Mouse (Mus musculus): ENCODE measurements around the gene Sprtn. TPM values are rescaled to one million over a fixed set of nuclear protein-coding genes. Genes with fewer than 3 reads are reported as not detected.
A peak's percentile ranks its signal among the peaks of the same experiment; 100 is the strongest.

Gene Sprtn
- 9.5 and 9.7 TPM in 2 replicates for polyA plus RNA-seq (2016; fragmentation: Nextera tagmentation; extraction: Ambion mirVana)

DNA sequence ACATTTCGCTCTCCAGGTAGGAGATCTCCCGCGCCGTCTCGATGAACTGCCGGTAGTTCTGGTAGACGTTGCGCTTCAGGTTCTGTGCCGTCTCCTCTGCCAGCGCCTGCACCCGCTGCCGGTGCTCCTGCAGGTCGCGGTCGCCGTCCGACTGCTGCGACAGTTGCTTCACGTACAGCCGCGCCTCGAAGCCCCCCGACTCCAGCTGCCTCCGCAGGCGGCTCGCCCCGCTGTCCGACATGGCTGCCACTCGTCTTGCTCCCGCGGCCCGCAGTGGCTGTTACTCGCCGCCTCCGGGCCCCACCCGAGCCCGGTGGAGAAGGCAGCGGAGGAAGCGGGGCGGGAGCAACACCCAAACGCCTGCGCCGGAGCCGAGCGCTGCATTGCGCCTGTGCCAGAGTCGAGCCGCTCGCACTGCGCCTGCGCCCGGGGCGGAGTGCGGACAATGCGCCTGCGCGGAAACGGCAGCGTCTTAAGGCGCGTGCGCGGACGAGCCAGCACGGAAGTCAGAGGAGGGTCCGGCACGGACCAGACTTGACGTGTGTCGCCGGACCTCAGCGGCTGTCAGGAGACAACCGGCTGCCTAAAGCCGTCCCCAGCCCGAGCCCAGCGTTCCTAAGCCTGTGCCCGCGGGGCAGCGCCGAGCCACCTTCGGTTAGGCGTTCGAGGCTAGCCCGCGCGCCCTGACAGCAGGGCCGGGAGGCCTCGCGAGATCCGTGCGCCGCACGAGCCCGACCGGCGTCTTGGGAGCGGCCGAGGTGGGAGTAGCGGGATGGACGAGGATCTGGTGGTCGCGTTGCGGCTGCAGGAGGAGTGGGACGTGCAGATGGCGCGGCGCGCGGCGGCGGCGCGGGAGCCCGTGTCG lies at the start of gene Sprtn, which contains the start of gene Exoc8:
Gene Sprtn, plus strand, starts transcription at position 501 of the 865 bp plus-strand sequence.
Gene Exoc8, minus strand, starts transcription at position 320 of the 865 bp plus-strand sequence.
- Histone ChIP-seq H3K36me3 (peaks cover 61% of the 10 kb centered on the region), H3K4me1 (peaks cover 30% of the 10 kb centered on the region), H3K27ac (peak within 1 kb of the TSS; percentile 89), H3K9me3 (no peaks in the 10 kb centered on the region), H3K27me3 (ENCODE audit: insufficient read depth, poor library complexity, severe bottlenecking) (no peaks in the 10 kb centered on the region), H3K4me3 (peak within 1 kb of the TSS; percentile 98)
- peak; percentile 97 for DNase-seq (ENCODE audit: low spot score)
- WGBS, result under 1% methylated on average over 114 of the region's 114 CpGs

- H3K4me3 ChIP-seq, result no peak overlapping the region
- no peaks in the 10 kb centered on the region for H3K27me3 ChIP-seq (ENCODE audit: insufficient read depth, poor library complexity, severe bottlenecking)
- H3K9me3 ChIP-seq, result no peaks in the 10 kb centered on the region
- 100% methylated on average over 1 of the region's 1 CpGs for WGBS
- no peak for DNase-seq (ENCODE audit: low spot score)
- H3K36me3 ChIP-seq, result peaks cover 63% of the 10 kb centered on the region
- H3K4me1 ChIP-seq, result 0 out of 2 replicates have a peak, but pooled peaks cover 2% of the 10 kb centered on the region
- no peak overlapping the region for H3K27ac ChIP-seq
Measured at GRCm38 (mm10) chr8:124853511-124853910, 44.2 kb upstream of the Sprtn start.

DNA sequence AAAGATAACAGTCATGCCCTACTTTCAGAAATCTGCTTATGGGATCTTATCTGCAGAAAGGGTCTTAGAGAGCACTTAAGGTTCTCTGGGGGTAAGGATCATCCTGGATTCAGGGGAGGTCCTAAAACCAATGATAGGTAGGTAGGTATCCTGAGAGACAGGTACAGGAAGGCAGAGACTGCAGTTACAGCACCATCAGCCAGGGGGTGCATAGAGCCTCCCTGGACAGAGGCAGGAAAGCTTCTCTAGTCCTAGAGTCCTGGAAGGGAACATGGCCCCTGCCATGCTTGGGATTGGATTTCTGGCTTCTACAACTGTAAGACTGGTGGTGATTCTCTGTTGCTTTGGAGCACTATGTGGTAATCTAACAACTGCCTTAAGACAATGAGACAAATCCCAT lies 38.2 kb upstream of the Sprtn start:
- H3K9me3 ChIP-seq, result no peaks in the 10 kb centered on the region
- H3K27ac ChIP-seq, result peak overlapping the region; percentile 81; the same call in 1 of the 2 replicates
- H3K4me3 ChIP-seq, result no peak overlapping the region
- H3K4me1 ChIP-seq, result peaks cover 42% of the 10 kb centered on the region
- no peaks in the 10 kb centered on the region for H3K27me3 ChIP-seq (ENCODE audit: insufficient read depth, poor library complexity, severe bottlenecking)
- DNase-seq (ENCODE audit: low spot score), result no peak
- H3K36me3 ChIP-seq, result peaks cover 65% of the 10 kb centered on the region

DNA sequence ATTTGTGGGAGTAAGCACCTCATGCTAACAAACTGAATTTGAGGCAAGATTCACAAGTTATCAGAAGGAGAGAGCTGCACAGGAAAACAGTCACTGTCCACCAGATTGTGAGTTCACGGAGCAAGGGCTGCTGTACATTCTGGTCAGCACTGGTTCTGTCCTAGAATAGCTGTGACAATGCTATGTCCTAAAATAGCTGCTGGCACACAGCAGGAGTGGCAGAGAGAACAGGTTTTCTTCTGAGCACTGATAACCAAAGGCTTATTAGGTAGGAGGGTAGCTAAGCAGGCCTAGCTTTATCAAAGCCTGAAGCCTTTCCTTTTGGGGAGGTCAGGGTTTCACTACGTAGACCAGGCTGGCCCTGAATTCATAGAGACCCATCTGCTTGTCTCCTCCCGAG lies 37.5 kb upstream of the Sprtn start:
- H3K36me3 ChIP-seq, result peaks cover 58% of the 10 kb centered on the region
- no peak for DNase-seq (ENCODE audit: low spot score)
- 51% methylated on average over 3 of the region's 3 CpGs for WGBS
- no peaks in the 10 kb centered on the region for H3K27me3 ChIP-seq (ENCODE audit: insufficient read depth, poor library complexity, severe bottlenecking)
- peak overlapping the region; percentile 81 for H3K27ac ChIP-seq
- H3K9me3 ChIP-seq, result no peaks in the 10 kb centered on the region
- peaks cover 43% of the 10 kb centered on the region for H3K4me1 ChIP-seq
- H3K4me3 ChIP-seq, result no peak overlapping the region

DNA sequence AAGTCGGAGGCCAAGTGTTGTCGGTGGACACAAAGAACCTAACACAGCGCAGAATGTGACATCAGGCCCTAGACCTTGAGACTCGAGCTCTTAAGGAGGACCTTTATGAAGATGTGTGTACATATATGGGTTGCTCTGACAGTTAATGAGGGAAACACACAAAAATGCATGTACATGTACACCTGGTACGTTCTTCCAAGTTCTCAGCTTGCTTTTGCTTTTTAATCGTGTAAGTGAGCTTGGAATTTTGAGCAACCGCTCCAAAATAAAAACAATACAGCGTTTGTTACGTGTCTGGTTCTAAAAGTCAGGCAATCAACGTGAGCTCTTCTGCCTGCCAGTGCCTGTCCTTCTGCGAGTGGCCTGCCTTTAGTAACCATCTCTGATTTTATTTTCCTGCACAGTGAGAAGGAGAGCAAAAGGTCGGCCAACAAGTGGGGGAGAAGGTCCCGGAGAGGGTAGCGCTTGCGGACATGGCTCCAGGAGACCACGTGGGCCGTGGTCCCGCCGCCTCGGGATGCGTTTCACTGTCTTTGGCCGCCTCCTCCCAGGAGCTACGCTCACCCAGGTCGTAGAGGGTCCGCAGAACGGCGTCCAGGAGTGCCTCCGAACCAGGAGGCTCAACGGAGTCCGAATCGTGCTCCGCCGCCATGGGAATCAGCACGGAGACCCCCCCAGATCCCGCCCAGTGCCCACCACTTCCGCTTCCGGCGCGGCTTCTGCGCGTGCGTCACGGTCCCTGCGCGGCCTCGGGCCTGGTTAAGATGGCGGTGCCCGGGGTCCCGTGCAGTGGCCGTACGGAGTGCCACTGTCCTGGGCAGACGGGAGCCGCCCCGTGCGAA lies 35.1 kb upstream of the Sprtn start, which contains the start of the genes Gnpat and 2810004N23Rik:
Gene Gnpat, plus strand, starts transcription at position 713 of the 842 bp plus-strand sequence.
Gene 2810004N23Rik, minus strand, starts transcription at position 800 of the 842 bp plus-strand sequence.
- Histone ChIP-seq H3K36me3 (peaks cover 40% of the 10 kb centered on the region), H3K27ac (peak within 1 kb of the TSS; percentile 99), H3K4me3 (peak within 1 kb of the TSS; percentile 99), H3K9me3 (no peaks in the 10 kb centered on the region), H3K27me3 (ENCODE audit: insufficient read depth, poor library complexity, severe bottlenecking) (no peaks in the 10 kb centered on the region), H3K4me1 (peaks cover 61% of the 10 kb centered on the region)
- DNase-seq (ENCODE audit: low spot score), result peak; percentile 96
- 1% methylated on average over 55 of the region's 55 CpGs for WGBS

DNA sequence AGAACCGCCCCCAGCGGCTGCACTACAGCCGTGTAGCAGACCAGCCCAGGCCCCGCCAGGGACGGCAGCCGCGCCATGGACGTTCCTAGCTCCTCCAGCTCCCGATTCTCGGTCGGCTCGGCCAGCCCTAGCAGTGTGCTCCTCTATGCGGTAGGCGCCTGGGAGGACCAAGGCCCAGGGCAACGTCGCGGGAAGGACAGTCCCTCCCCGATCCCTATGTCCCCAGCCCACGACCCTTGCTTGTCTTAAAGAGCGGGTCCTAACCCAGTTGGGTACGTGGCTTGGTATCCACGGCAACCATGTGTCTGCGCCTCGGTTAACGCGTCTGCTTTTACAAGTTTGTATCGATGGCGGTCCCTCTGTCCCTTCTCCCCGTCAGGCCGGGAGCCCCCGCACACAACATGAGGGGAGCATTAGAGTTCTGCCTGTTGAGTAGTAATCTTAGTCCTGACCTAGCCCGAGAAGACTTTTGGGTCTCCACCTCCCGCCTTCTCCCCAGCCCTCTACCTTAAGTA lies 34.5 kb upstream of the Sprtn start:
- WGBS, result 0% methylated on average over 33 of the region's 33 CpGs

DNA sequence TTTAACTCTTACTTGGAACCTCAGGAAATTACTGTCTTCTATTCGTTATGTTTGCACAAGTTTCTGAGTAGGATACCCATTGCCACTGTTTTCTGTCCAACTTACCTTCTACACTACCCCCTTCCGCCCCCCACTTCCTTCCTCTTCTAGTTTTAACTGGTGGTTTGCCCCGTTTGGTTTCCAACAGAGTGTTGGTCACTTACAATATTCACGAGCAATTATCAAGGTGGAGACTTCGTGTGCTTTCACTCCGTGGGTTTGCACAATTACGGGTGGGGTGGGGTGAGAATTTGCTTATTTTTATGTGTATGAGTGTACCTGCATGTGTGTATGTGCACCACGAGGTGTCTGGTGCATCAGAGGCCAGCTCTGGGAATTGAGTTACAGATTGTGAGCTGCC lies 34.0 kb upstream of the Sprtn start:
- Histone ChIP-seq H3K4me3 (peak overlapping the region; percentile 99), H3K36me3 (peaks cover 28% of the 10 kb centered on the region), H3K9me3 (no peaks in the 10 kb centered on the region), H3K4me1 (peaks cover 70% of the 10 kb centered on the region), H3K27ac (peak overlapping the region; percentile 99), H3K27me3 (ENCODE audit: insufficient read depth, poor library complexity, severe bottlenecking) (no peaks in the 10 kb centered on the region)
- no peak for DNase-seq (ENCODE audit: low spot score)
- WGBS, result 20% methylated on average over 8 of the region's 8 CpGs

More for the DNA sequence above, 34.5 kb upstream of the Sprtn start:
- Histone ChIP-seq H3K27ac (peak overlapping the region; percentile 99), H3K27me3 (ENCODE audit: insufficient read depth, poor library complexity, severe bottlenecking) (no peaks in the 10 kb centered on the region), H3K4me1 (peaks cover 68% of the 10 kb centered on the region), H3K4me3 (peak overlapping the region; percentile 99), H3K36me3 (peaks cover 33% of the 10 kb centered on the region), H3K9me3 (no peaks in the 10 kb centered on the region)
- no peak for DNase-seq (ENCODE audit: low spot score)

- Histone ChIP-seq H3K4me1 (peaks cover 50% of the 10 kb centered on the region), H3K4me3 (0 out of 2 replicates have a peak overlapping the region, but pooled peaks have one; percentile 1), H3K9me3 (no peaks in the 10 kb centered on the region), H3K36me3 (peaks cover 13% of the 10 kb centered on the region), H3K27me3 (ENCODE audit: insufficient read depth, poor library complexity, severe bottlenecking) (no peaks in the 10 kb centered on the region), H3K27ac (0 out of 2 replicates have a peak overlapping the region, but pooled peaks have one; percentile 10)
- no peak for DNase-seq (ENCODE audit: low spot score)
- 33% methylated on average over 3 of the region's 3 CpGs for WGBS
Measured at GRCm38 (mm10) chr8:124866669-124867068, 31.0 kb upstream of the Sprtn start.

DNA sequence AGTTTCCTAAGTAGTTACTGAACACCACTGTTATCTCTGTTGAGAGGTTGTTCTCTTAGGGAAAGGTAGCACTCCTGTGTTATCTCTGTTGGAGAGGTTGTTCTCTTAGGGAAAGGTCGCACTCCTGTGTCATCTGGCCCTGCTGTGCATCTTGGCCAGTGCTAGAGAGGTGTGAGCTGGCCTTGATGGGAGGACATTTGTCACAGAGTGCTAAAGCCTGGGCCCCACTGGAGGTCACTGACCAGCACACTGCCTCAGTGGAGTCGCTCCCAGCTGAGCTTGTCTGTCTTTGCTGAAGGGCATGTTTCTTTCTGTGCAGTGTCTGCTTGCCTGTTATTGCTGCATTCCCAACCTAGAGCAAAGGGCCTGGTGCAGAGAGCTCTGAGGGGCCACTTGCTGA lies 30.6 kb upstream of the Sprtn start:
- Histone ChIP-seq H3K27ac (peak overlapping the region; percentile 49; the same call in 1 of the 2 replicates), H3K4me1 (peaks cover 52% of the 10 kb centered on the region)
- WGBS, result 24% methylated on average over 2 of the region's 2 CpGs

GRCm38 (mm10) chr8:124869708-124870107 lies 28.0 kb upstream of the Sprtn start:
- 62% methylated on average over 6 of the region's 6 CpGs for WGBS
- peaks cover 55% of the 10 kb centered on the region for H3K4me1 ChIP-seq
- H3K9me3 ChIP-seq, result no peaks in the 10 kb centered on the region
- no peak for DNase-seq (ENCODE audit: low spot score)
- peaks cover 41% of the 10 kb centered on the region for H3K36me3 ChIP-seq
- no peak overlapping the region for H3K27ac ChIP-seq
- H3K4me3 ChIP-seq, result no peak overlapping the region
- H3K27me3 ChIP-seq (ENCODE audit: insufficient read depth, poor library complexity, severe bottlenecking), result no peaks in the 10 kb centered on the region

More for the DNA sequence above, 30.6 kb upstream of the Sprtn start:
- Histone ChIP-seq H3K9me3 (no peaks in the 10 kb centered on the region), H3K27me3 (ENCODE audit: insufficient read depth, poor library complexity, severe bottlenecking) (no peaks in the 10 kb centered on the region), H3K4me3 (0 out of 2 replicates have a peak overlapping the region, but pooled peaks have one; percentile 1), H3K36me3 (peaks cover 17% of the 10 kb centered on the region)
- DNase-seq (ENCODE audit: low spot score), result no peak

DNA sequence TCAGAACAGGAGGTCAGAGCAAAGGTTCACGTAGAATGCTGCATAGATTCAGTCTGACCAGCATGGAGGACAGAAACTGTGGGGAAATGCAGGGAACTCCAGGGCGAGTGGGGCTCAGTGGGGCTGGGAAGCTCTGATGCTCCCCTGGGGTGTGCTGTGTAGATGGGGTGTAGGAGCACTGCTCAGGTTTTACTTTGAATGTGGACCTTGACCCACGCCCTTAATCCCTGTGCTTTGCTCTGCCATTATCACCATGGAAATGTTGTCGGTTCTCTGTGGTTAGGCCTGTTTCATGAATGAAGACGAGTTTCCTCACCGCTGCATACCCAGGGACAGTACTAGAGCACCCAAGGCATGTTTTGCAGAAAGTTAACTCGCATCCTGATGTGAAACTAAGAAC lies 26.2 kb upstream of the Sprtn start:
- Histone ChIP-seq H3K9me3 (no peaks in the 10 kb centered on the region), H3K27ac (no peak overlapping the region), H3K27me3 (ENCODE audit: insufficient read depth, poor library complexity, severe bottlenecking) (no peaks in the 10 kb centered on the region), H3K4me1 (peaks cover 47% of the 10 kb centered on the region), H3K36me3 (peaks cover 52% of the 10 kb centered on the region), H3K4me3 (no peak overlapping the region)
- no peak for DNase-seq (ENCODE audit: low spot score)
- WGBS, result 91% methylated on average over 7 of the region's 7 CpGs

- H3K9me3 ChIP-seq, result no peaks in the 10 kb centered on the region
- WGBS, result 91% methylated on average over 7 of the region's 7 CpGs
- peaks cover 41% of the 10 kb centered on the region for H3K4me1 ChIP-seq
- peaks cover 58% of the 10 kb centered on the region for H3K36me3 ChIP-seq
- no peak overlapping the region for H3K27ac ChIP-seq
- H3K4me3 ChIP-seq, result no peak overlapping the region
- no peak for DNase-seq (ENCODE audit: low spot score)
- H3K27me3 ChIP-seq (ENCODE audit: insufficient read depth, poor library complexity, severe bottlenecking), result no peaks in the 10 kb centered on the region
Measured at GRCm38 (mm10) chr8:124872081-124872480, 25.6 kb upstream of the Sprtn start.

Data from heart, embryonic 10.5 days (tissue).